Mouse (Mus musculus): ENCODE measurements at regions not wholly inside any gene's neighbourhood (a gene's known extent, or its start where the extent isn't known, plus 50 kb on each side); places are given as distances from the start of the nearest gene placed in this dataset.

DNA sequence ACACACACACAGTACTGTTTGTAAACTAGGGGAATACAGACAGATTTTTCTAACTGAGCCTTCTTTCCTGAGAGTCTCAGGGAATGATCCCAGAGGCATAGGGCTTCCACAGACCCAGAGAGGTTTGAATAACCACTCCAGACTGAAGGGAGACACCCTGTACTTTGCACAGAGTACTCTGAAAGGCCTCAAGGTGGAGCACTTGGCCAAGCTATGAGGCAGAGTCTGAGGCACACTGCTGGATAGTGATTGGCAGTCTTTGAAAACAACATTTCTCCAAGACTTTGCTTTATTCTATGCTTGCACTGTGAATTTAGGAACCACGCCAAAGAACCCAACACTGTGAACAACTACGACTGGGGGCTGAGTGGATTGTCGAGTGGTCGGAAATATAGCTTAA lies 192.1 kb upstream of the Fam241a start:
- no peak overlapping the region for H3K4me3 ChIP-seq (ENCODE audit: low read depth, low read length)
- no peaks in the 10 kb centered on the region for H3K9me3 ChIP-seq (ENCODE audit: control insufficient read depth, low read length)
- 58% methylated on average over 4 of the region's 4 CpGs for WGBS
- H3K27ac ChIP-seq (ENCODE audit: low read depth, low read length): no peak overlapping the region
- no peak overlapping the region for H3K9ac ChIP-seq (ENCODE audit: low read depth, low read length)
- H3K36me3 ChIP-seq (ENCODE audit: control insufficient read depth, insufficient read depth, low read length): no peaks in the 10 kb centered on the region
- no peaks in the 10 kb centered on the region for H3K27me3 ChIP-seq (ENCODE audit: control insufficient read depth, insufficient read depth, low read length)
- no peak overlapping the region for H3K4me2 ChIP-seq (replicated peaks; ENCODE audit: low read depth, low read length)
- DNase-seq (ENCODE audit: low spot score): peak; percentile 62
- H3K4me1 ChIP-seq (replicated peaks; ENCODE audit: control insufficient read depth, insufficient read depth, low read length): no peaks in the 10 kb centered on the region
- ATAC-seq (ENCODE audit: low FRiP score): peak; percentile 70; the same call in 1 of the 2 replicates

DNA sequence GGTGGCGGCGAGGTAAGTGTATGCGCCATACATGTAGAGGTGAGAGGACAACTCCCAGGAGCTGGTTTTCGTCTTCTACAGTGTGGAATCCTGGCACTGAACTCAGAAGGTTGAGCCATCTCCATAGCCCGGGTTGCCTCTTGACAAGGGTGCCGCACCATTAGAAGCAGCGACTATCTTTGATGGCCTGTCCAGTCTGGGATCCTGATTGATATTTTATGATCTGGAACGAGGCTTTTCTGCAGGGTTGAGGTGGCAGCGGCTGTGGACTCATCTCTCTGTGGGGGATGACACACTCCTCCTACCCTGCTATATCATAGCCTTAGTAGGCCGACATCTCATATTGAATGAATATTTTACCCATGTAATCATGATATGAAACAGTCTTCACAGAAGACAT lies 191.0 kb upstream of the Fam241a start:
- Histone ChIP-seq H3K4me3 (ENCODE audit: low read depth, low read length) (no peak overlapping the region), H3K9me3 (ENCODE audit: control insufficient read depth, low read length) (no peaks in the 10 kb centered on the region), H3K4me1 (replicated peaks; ENCODE audit: control insufficient read depth, insufficient read depth, low read length) (no peaks in the 10 kb centered on the region), H3K27ac (ENCODE audit: low read depth, low read length) (no peak overlapping the region), H3K27me3 (ENCODE audit: control insufficient read depth, insufficient read depth, low read length) (no peaks in the 10 kb centered on the region), H3K9ac (ENCODE audit: low read depth, low read length) (no peak overlapping the region), H3K36me3 (ENCODE audit: control insufficient read depth, insufficient read depth, low read length) (no peaks in the 10 kb centered on the region), H3K4me2 (replicated peaks; ENCODE audit: low read depth, low read length) (no peak overlapping the region)
- ATAC-seq (ENCODE audit: low FRiP score) (no peak), DNase-seq (ENCODE audit: low spot score) (no peak)
- 82% methylated on average over 10 of the region's 10 CpGs for WGBS

DNA sequence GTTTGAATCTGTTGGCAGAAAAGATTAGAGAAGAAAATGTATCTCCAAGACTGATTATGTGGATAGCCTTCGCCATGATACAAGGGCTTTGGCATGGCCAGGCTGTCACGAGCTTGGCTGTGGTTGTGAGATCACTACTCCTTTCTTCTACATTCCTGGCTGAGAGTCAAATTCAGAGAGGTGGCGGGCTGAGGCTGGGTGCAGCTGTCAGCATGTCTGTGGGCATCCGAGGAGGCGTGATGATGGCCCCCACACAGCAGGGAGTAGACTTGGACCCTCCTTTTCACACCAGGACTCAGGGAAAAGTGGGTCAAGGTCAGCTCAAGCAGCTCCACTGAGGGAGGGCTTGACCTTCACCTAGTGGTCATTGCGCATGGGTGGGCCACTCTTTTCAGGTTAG lies 186.3 kb upstream of the Fam241a start:
- H3K4me3 ChIP-seq (ENCODE audit: low read depth, low read length): no peak overlapping the region
- DNase-seq (ENCODE audit: low spot score) (no peak), ATAC-seq (ENCODE audit: low FRiP score) (no peak)
- no peak overlapping the region for H3K9ac ChIP-seq (ENCODE audit: low read depth, low read length)
- H3K36me3 ChIP-seq (ENCODE audit: control insufficient read depth, insufficient read depth, low read length): no peaks in the 10 kb centered on the region
- no peaks in the 10 kb centered on the region for H3K27me3 ChIP-seq (ENCODE audit: control insufficient read depth, insufficient read depth, low read length)
- no peak overlapping the region for H3K27ac ChIP-seq (ENCODE audit: low read depth, low read length)
- no peaks in the 10 kb centered on the region for H3K4me1 ChIP-seq (replicated peaks; ENCODE audit: control insufficient read depth, insufficient read depth, low read length)
- H3K9me3 ChIP-seq (ENCODE audit: control insufficient read depth, low read length): no peaks in the 10 kb centered on the region
- H3K4me2 ChIP-seq (replicated peaks; ENCODE audit: low read depth, low read length): no peak overlapping the region
- 72% methylated on average over 6 of the region's 6 CpGs for WGBS

DNA sequence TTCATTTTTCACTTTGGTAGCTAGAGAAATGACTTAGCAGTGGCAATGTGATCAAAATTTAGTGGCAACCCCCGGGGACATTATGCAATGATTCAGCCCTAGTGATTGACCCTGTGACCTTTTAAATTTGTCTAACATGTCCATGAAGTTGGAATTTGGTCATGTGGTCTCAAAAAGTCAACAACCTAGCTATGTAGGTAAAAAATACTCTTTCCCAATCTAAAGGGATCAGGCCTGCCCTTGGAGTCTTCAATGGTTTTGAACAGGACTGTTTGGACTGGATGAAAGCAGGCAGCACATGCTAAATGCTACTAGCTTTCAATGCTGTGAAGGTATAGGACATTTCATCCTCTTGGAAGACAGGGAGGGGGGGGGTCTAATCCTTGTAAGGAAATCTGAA lies 185.3 kb upstream of the Fam241a start:
- Histone ChIP-seq H3K4me3 (ENCODE audit: low read depth, low read length) (no peak overlapping the region), H3K27ac (ENCODE audit: low read depth, low read length) (no peak overlapping the region), H3K4me1 (replicated peaks; ENCODE audit: control insufficient read depth, insufficient read depth, low read length) (no peaks in the 10 kb centered on the region), H3K36me3 (ENCODE audit: control insufficient read depth, insufficient read depth, low read length) (no peaks in the 10 kb centered on the region), H3K4me2 (replicated peaks; ENCODE audit: low read depth, low read length) (no peak overlapping the region), H3K9me3 (ENCODE audit: control insufficient read depth, low read length) (no peaks in the 10 kb centered on the region), H3K27me3 (ENCODE audit: control insufficient read depth, insufficient read depth, low read length) (no peaks in the 10 kb centered on the region), H3K9ac (ENCODE audit: low read depth, low read length) (no peak overlapping the region)
- no peak for DNase-seq (ENCODE audit: low spot score)
- 85% methylated on average over 1 of the region's 1 CpGs for WGBS
- ATAC-seq (ENCODE audit: low FRiP score): no peak

DNA sequence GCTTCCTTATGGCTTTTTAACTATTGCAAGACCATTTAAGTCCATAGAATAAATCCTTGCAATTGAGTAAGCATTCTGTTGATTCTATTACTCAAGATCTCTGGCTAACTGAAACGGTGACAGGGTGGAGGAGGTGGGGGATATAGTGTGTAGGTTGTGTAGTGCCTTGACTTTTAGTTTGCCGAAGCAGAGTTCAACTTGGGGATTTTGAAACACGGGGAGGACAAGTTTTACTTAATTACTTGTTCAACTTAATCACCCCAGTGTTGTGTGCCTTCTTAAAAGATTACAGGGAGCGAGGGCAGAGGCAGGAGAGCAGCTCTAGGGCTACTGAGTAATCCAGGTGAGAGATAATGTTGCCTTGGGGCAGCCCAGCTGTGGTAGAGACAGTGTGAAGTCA lies 171.7 kb upstream of the Fam241a start:
- no peaks in the 10 kb centered on the region for H3K9me3 ChIP-seq (ENCODE audit: control insufficient read depth, low read length)
- H3K9ac ChIP-seq (ENCODE audit: low read depth, low read length): no peak overlapping the region
- WGBS: 87% methylated on average over 4 of the region's 4 CpGs
- H3K27me3 ChIP-seq (ENCODE audit: control insufficient read depth, insufficient read depth, low read length): no peaks in the 10 kb centered on the region
- H3K4me3 ChIP-seq (ENCODE audit: low read depth, low read length): no peak overlapping the region
- ATAC-seq (ENCODE audit: low FRiP score): no peak
- H3K27ac ChIP-seq (ENCODE audit: low read depth, low read length): no peak overlapping the region
- H3K36me3 ChIP-seq (ENCODE audit: control insufficient read depth, insufficient read depth, low read length): no peaks in the 10 kb centered on the region
- no peak overlapping the region for H3K4me2 ChIP-seq (replicated peaks; ENCODE audit: low read depth, low read length)
- DNase-seq (ENCODE audit: low spot score): no peak
- H3K4me1 ChIP-seq (replicated peaks; ENCODE audit: control insufficient read depth, insufficient read depth, low read length): no peaks in the 10 kb centered on the region

DNA sequence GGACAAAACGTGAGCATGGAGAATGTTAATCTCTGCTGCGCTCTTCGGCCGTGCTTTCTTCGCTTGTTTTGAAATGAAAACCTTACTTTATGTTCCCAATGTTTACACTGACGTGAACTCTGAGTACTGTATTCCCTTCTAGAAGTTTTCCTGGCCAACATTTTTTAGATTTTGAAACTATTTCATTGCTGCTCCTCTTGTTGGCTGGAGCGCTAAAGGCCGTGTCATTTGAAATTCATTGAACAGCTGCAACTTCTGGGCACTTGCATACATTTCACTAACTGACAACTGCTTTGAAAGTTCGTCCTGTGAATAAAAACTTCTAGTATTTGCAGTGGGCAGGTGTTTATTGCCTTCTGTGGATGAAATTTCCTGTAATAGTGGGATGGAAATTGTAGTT lies 157.9 kb upstream of the Fam241a start:
- DNase-seq (ENCODE audit: low spot score): no peak
- Histone ChIP-seq H3K36me3 (ENCODE audit: control insufficient read depth, insufficient read depth, low read length) (no peaks in the 10 kb centered on the region), H3K9me3 (ENCODE audit: control insufficient read depth, low read length) (no peaks in the 10 kb centered on the region), H3K27me3 (ENCODE audit: control insufficient read depth, insufficient read depth, low read length) (no peaks in the 10 kb centered on the region), H3K4me2 (replicated peaks; ENCODE audit: low read depth, low read length) (no peak overlapping the region), H3K4me1 (replicated peaks; ENCODE audit: control insufficient read depth, insufficient read depth, low read length) (no peaks in the 10 kb centered on the region), H3K4me3 (ENCODE audit: low read depth, low read length) (no peak overlapping the region), H3K9ac (ENCODE audit: low read depth, low read length) (no peak overlapping the region), H3K27ac (ENCODE audit: low read depth, low read length) (no peak overlapping the region)
- no peak for ATAC-seq (ENCODE audit: low FRiP score)
- 88% methylated on average over 9 of the region's 9 CpGs for WGBS

DNA sequence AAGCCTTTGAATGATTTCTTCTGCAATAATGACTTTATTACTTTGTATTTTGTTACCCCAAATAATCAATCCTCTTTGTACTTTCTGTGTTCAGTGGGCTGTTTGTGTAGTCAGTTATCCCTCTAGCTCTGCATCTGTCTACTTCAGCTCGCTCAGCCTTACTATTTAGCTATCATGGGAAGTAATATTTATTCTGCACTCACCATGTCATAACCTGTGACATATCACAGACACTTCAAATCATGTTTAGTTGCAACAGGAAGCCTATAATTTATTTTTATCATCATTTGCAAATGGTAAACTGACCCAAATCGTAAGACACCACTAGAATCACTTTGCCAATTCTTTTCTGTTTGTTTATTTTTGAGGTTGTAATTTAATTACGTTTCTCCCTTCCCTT lies 147.6 kb upstream of the Fam241a start:
- Histone ChIP-seq H3K9me3 (ENCODE audit: control insufficient read depth, low read length) (no peaks in the 10 kb centered on the region), H3K27me3 (ENCODE audit: control insufficient read depth, insufficient read depth, low read length) (no peaks in the 10 kb centered on the region), H3K9ac (ENCODE audit: low read depth, low read length) (no peak overlapping the region), H3K36me3 (ENCODE audit: control insufficient read depth, insufficient read depth, low read length) (no peaks in the 10 kb centered on the region), H3K27ac (ENCODE audit: low read depth, low read length) (no peak overlapping the region), H3K4me1 (replicated peaks; ENCODE audit: control insufficient read depth, insufficient read depth, low read length) (no peaks in the 10 kb centered on the region), H3K4me3 (ENCODE audit: low read depth, low read length) (no peak overlapping the region), H3K4me2 (replicated peaks; ENCODE audit: low read depth, low read length) (no peak overlapping the region)
- WGBS: 93% methylated on average over 3 of the region's 3 CpGs
- no peak for ATAC-seq (ENCODE audit: low FRiP score)
- no peak for DNase-seq (ENCODE audit: low spot score)

DNA sequence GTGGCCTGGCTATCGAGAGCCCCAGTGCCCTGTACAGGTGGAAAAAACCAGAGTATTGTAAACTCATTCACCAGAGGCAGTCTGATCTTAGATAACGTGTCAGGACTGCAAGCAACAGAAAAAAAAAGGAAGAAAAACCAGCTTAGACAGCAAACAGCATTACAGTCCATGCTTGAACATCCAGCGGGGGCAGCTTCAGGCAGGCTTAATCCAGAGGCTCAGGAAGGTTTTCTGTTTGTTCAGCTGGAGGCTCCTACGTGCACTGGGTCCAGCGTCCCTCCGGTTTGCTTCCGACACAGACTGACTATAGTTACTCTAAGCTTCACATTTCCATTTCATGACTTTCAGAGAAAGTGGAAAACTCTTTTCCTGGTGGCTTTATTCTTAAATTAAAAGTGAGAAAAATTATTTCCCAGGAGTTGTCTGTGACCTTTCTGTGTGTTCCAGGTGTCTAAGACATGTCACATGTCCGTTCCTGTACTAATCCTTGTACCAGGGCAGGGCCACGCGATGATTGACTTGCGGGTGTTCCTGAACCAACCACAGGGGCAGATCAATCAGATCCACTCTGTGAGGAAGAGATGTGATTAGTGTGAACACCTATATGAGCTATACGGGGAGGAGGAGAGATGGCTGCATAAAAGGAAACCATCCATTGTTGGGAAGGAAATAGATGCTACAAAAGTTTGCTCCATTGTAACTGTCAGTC lies 144.4 kb upstream of the Fam241a start:
- Histone ChIP-seq H3K36me3 (ENCODE audit: control insufficient read depth, insufficient read depth, low read length) (no peaks in the 10 kb centered on the region), H3K27ac (ENCODE audit: low read depth, low read length) (no peak overlapping the region), H3K4me2 (replicated peaks; ENCODE audit: low read depth, low read length) (no peak overlapping the region), H3K9ac (ENCODE audit: low read depth, low read length) (no peak overlapping the region), H3K4me1 (replicated peaks; ENCODE audit: control insufficient read depth, insufficient read depth, low read length) (no peaks in the 10 kb centered on the region), H3K27me3 (ENCODE audit: control insufficient read depth, insufficient read depth, low read length) (no peaks in the 10 kb centered on the region), H3K4me3 (ENCODE audit: low read depth, low read length) (no peak overlapping the region), H3K9me3 (ENCODE audit: control insufficient read depth, low read length) (no peaks in the 10 kb centered on the region)
- ATAC-seq (ENCODE audit: low FRiP score): no peak
- DNase-seq (ENCODE audit: low spot score): peak; percentile 34
- WGBS: 58% methylated on average over 12 of the region's 12 CpGs

DNA sequence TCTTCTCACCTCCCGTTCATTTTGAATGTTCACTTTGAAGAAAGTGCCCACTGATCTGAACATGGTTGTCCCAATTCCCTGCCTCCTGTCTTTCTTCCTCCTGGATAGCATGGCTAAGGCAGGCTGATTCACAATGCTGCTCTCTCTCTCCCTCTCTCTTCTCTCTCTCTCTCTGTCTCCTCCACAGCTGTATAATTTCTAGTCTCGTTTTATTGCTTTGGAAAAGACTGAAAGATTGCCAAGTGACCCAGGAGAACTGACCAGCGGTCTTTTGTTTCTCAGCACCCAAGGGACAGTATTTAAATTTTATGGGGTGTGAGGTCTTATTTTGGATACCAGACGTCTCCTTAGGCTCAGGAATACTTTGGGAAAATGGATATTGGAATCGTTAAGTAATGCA lies 143.1 kb upstream of the Fam241a start:
- 68% methylated on average over 5 of the region's 5 CpGs for WGBS
- H3K27me3 ChIP-seq (ENCODE audit: control insufficient read depth, insufficient read depth, low read length): no peaks in the 10 kb centered on the region
- H3K9ac ChIP-seq (ENCODE audit: low read depth, low read length): no peak overlapping the region
- no peak overlapping the region for H3K4me3 ChIP-seq (ENCODE audit: low read depth, low read length)
- H3K9me3 ChIP-seq (ENCODE audit: control insufficient read depth, low read length): no peaks in the 10 kb centered on the region
- ATAC-seq (ENCODE audit: low FRiP score): no peak
- no peaks in the 10 kb centered on the region for H3K36me3 ChIP-seq (ENCODE audit: control insufficient read depth, insufficient read depth, low read length)
- no peak overlapping the region for H3K4me2 ChIP-seq (replicated peaks; ENCODE audit: low read depth, low read length)
- no peak for DNase-seq (ENCODE audit: low spot score)
- no peak overlapping the region for H3K27ac ChIP-seq (ENCODE audit: low read depth, low read length)
- no peaks in the 10 kb centered on the region for H3K4me1 ChIP-seq (replicated peaks; ENCODE audit: control insufficient read depth, insufficient read depth, low read length)

All from hindbrain, embryonic 11.5 days (tissue).